In the genomic region with DNA sequence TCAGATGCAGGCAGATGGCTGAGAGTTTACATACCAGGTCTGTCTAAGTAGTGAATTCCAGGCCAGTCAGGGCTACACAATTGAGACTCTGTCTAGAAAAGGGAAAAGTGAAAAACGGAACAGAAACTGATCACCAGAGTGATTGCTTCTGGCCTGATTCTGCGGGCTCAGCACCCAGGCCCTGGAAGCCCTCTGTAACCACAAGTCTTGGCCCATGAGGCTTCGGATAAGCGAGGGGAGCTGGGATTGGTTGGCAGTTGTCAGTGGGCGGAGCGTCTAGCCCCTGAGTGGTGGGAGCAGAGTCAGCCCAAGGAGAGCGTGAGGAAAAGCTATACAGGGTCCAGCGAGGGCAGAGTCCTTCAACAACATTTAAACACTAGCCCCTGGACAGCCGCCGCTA, we compare ENCODE assay signal across 8 mouse cellular contexts. TPM values are rescaled to one million over a fixed set of nuclear protein-coding genes. Genes with fewer than 3 reads are reported as not detected.
A peak's percentile ranks its signal among the peaks of the same experiment; 100 is the strongest.
DNase-seq lines count a peak whose midpoint lies in the region; ATAC-seq and TF ChIP-seq lines count a peak whose summit lies in the region.
"Had no signal": no experiment of that assay in that cellular context is flagged by ENCODE, and none has a peak within 500 bp of the region (broad histone marks: within the 10 kb centered on the region; RNA-seq: fewer than 3 reads in every experiment).

No protein-coding gene starts in this region.

- no peak overlapping the region for H3K4me3 ChIP-seq in stomach, embryonic 14.5 days (ENCODE audit: low read depth, low read length)
- H3K4me3 ChIP-seq in stomach, postnatal 0 days (ENCODE audit: low read depth, low read length), result no peak overlapping the region
- no peak overlapping the region for H3K4me3 ChIP-seq in forebrain, postnatal 0 days (ENCODE audit: low read depth, low read length)
- H3K4me3 ChIP-seq in lung, embryonic 15.5 days, result no peak overlapping the region
- H3K4me3 ChIP-seq: heart, adult 2 months had no signal

- no peak for TF ChIP-seq CTCF in stomach, postnatal 0 days (IDR thresholded peaks at IDR 0.05; ENCODE audit: low read depth)
- no peak for TF ChIP-seq CTCF in forebrain, postnatal 0 days (IDR thresholded peaks at IDR 0.05; ENCODE audit: low read depth)

- H3K4me2 ChIP-seq in stomach, embryonic 14.5 days (replicated peaks; ENCODE audit: low read depth, low read length), result no peak overlapping the region
- no peak overlapping the region for H3K4me2 ChIP-seq in stomach, postnatal 0 days (replicated peaks; ENCODE audit: low read depth)
- no peak overlapping the region for H3K4me2 ChIP-seq in forebrain, postnatal 0 days (ENCODE audit: low read depth)
- H3K4me2 ChIP-seq in lung, embryonic 15.5 days, result no peak overlapping the region

- 7% methylated on average over 10 of the region's 10 CpGs for WGBS in stomach, embryonic 14.5 days
- 14% methylated on average over 10 of the region's 10 CpGs for WGBS in stomach, postnatal 0 days
- 8% methylated on average over 10 of the region's 10 CpGs for WGBS in forebrain, postnatal 0 days
- WGBS in lung, embryonic 15.5 days, result 8% methylated on average over 10 of the region's 10 CpGs

- no peaks in the 10 kb centered on the region for H3K9me3 ChIP-seq in stomach, embryonic 14.5 days (ENCODE audit: control insufficient read depth, low read depth, low read length)
- H3K9me3 ChIP-seq in stomach, postnatal 0 days (ENCODE audit: control insufficient read depth, low read length), result no peaks in the 10 kb centered on the region
- no peaks in the 10 kb centered on the region for H3K9me3 ChIP-seq in forebrain, postnatal 0 days (ENCODE audit: low read length)
- no peaks in the 10 kb centered on the region for H3K9me3 ChIP-seq in lung, embryonic 15.5 days

- peak; percentile 46; the same call in 1 of the 2 replicates for ATAC-seq in stomach, embryonic 14.5 days (ENCODE audit: insufficient number of reproducible peaks, insufficient read depth, low FRiP score, low read depth)
- ATAC-seq in stomach, postnatal 0 days (ENCODE audit: low FRiP score, low TSS enrichment), result no peak
- ATAC-seq in forebrain, postnatal 0 days, result peak; percentile 51; the same call in 1 of the 2 replicates
- ATAC-seq in lung, embryonic 15.5 days (ENCODE audit: borderline replicate concordance, extremely low read depth, low FRiP score, low TSS enrichment), result peak; percentile 68

- no peak for DNase-seq in stomach, postnatal 0 days (ENCODE audit: low spot score)
- no peak for DNase-seq in forebrain, postnatal 0 days
- no peak for DNase-seq in cerebellum, adult 8-10 months
- no peak for DNase-seq in right cerebral cortex, postnatal 4 days
- DNase-seq in kidney, postnatal 14 days, result no peak

- no peak for TF ChIP-seq EP300 in stomach, postnatal 0 days (optimal IDR thresholded peaks at IDR 0.05)

- no peak overlapping the region for H3K27ac ChIP-seq in stomach, embryonic 14.5 days (ENCODE audit: low read length)
- H3K27ac ChIP-seq in stomach, postnatal 0 days (replicated peaks), result no peak overlapping the region
- no peak overlapping the region for H3K27ac ChIP-seq in forebrain, postnatal 0 days (ENCODE audit: low read depth, low read length)
- no peak overlapping the region for H3K27ac ChIP-seq in lung, embryonic 15.5 days
- H3K27ac ChIP-seq: heart, adult 2 months had no signal

- H3K4me1 ChIP-seq in stomach, embryonic 14.5 days (ENCODE audit: control insufficient read depth, insufficient read depth, low read length), result no peaks in the 10 kb centered on the region
- no peaks in the 10 kb centered on the region for H3K4me1 ChIP-seq in stomach, postnatal 0 days (replicated peaks; ENCODE audit: control insufficient read depth, insufficient read depth)
- peaks cover 3% of the 10 kb centered on the region; the same call in 1 of the 2 replicates for H3K4me1 ChIP-seq in forebrain, postnatal 0 days (ENCODE audit: insufficient read depth)
- H3K4me1 ChIP-seq in lung, embryonic 15.5 days, result 0 out of 2 replicates have a peak, but pooled peaks cover 5% of the 10 kb centered on the region

- no peak overlapping the region for H3K9ac ChIP-seq in stomach, embryonic 14.5 days (replicated peaks; ENCODE audit: low read depth, low read length)
- H3K9ac ChIP-seq in stomach, postnatal 0 days (ENCODE audit: low read length), result no peak overlapping the region
- H3K9ac ChIP-seq in forebrain, postnatal 0 days, result no peak overlapping the region
- H3K9ac ChIP-seq in lung, embryonic 15.5 days, result no peak overlapping the region

- 0 out of 2 replicates have a peak, but pooled peaks cover 2% of the 10 kb centered on the region for H3K27me3 ChIP-seq in stomach, embryonic 14.5 days (ENCODE audit: control insufficient read depth, insufficient read depth, low read length)
- no peaks in the 10 kb centered on the region for H3K27me3 ChIP-seq in stomach, postnatal 0 days (ENCODE audit: control insufficient read depth, insufficient read depth, low read length)
- no peaks in the 10 kb centered on the region for H3K27me3 ChIP-seq in forebrain, postnatal 0 days (ENCODE audit: insufficient read depth, low read length)
- peaks cover 35% of the 10 kb centered on the region for H3K27me3 ChIP-seq in lung, embryonic 15.5 days

- no peaks in the 10 kb centered on the region for H3K36me3 ChIP-seq in stomach, embryonic 14.5 days (ENCODE audit: control insufficient read depth, insufficient read depth, low read length)
- H3K36me3 ChIP-seq in stomach, postnatal 0 days (ENCODE audit: control insufficient read depth, insufficient read depth, low read length), result no peaks in the 10 kb centered on the region
- no peaks in the 10 kb centered on the region for H3K36me3 ChIP-seq in forebrain, postnatal 0 days (ENCODE audit: insufficient read depth)
- H3K36me3 ChIP-seq in lung, embryonic 15.5 days, result no peaks in the 10 kb centered on the region

RNA-seq across cellular contexts. Expression of a gene that starts 9.9 kb away (rescaled TPM):
- 2.2 and 3.1 TPM in 2 replicates for polyA plus RNA-seq in stomach, embryonic 14.5 days (2014; fragmentation: Nextera tagmentation; extraction: Ambion mirVana)
- 1.7 and 2.0 TPM in 2 replicates for polyA plus RNA-seq in stomach, postnatal 0 days (2015; fragmentation: Nextera tagmentation; extraction: Ambion mirVana)
- total RNA-seq in forebrain, postnatal 0 days (2014; rRNA removed), result 5.0 and 6.3 TPM in 2 replicates
- polyA plus RNA-seq in forebrain, postnatal 0 days (2015; fragmentation: Nextera tagmentation; extraction: Ambion mirVana), result 10.4 and 10.8 TPM in 2 replicates
- polyA plus RNA-seq in lung, embryonic 15.5 days (2015; fragmentation: Nextera tagmentation; extraction: Ambion mirVana), result 3.2 and 4.5 TPM in 2 replicates

RNA-seq across cellular contexts. Expression of a gene that starts 11.0 kb away (rescaled TPM):
- polyA plus RNA-seq in stomach, embryonic 14.5 days (2014; fragmentation: Nextera tagmentation; extraction: Ambion mirVana), result 35.3 and 38.4 TPM in 2 replicates
- polyA plus RNA-seq in stomach, postnatal 0 days (2015; fragmentation: Nextera tagmentation; extraction: Ambion mirVana), result 29.2 and 30.2 TPM in 2 replicates
- total RNA-seq in forebrain, postnatal 0 days (2014; rRNA removed), result 43.4 and 45.0 TPM in 2 replicates
- polyA plus RNA-seq in forebrain, postnatal 0 days (2015; fragmentation: Nextera tagmentation; extraction: Ambion mirVana), result 37.9 and 39.0 TPM in 2 replicates
- polyA plus RNA-seq in lung, embryonic 15.5 days (2015; fragmentation: Nextera tagmentation; extraction: Ambion mirVana), result 55.8 and 61.0 TPM in 2 replicates

RNA-seq across cellular contexts. Expression of a gene that starts 13.2 kb away (rescaled TPM):
- 2.6 and 2.7 TPM in 2 replicates for polyA plus RNA-seq in stomach, embryonic 14.5 days (2014; fragmentation: Nextera tagmentation; extraction: Ambion mirVana)
- polyA plus RNA-seq in stomach, postnatal 0 days (2015; fragmentation: Nextera tagmentation; extraction: Ambion mirVana), result 1.9 and 2.2 TPM in 2 replicates
- 2.5 TPM in 1 of 2 replicates, not detected in the other for total RNA-seq in forebrain, postnatal 0 days (2014; rRNA removed)
- 2.4 and 2.6 TPM in 2 replicates for polyA plus RNA-seq in forebrain, postnatal 0 days (2015; fragmentation: Nextera tagmentation; extraction: Ambion mirVana)
- polyA plus RNA-seq in lung, embryonic 15.5 days (2015; fragmentation: Nextera tagmentation; extraction: Ambion mirVana), result 1.3 and 1.6 TPM in 2 replicates
